Mouse (Mus musculus) forelimb bud, embryonic 11.5 days (tissue): ENCODE measurements around the gene Wdr13.
"Not testable (repeated sequence)": the region's sequence is repeated elsewhere in the genome, so short reads cannot be mapped to it uniquely, and the experiment has no call there.

ENCODE experiments used
- DNase-seq: peaks from one replicate; pipeline ENCODE4 v3.0.0-alpha.2; 2012; ENCODE audit warnings: low read depth, low spot score

Wdr13 gene

GRCm38 (mm10) chrX:8105019-8105418, 27.7 kb downstream of the Wdr13 start:
- no peak for DNase-seq

DNA sequence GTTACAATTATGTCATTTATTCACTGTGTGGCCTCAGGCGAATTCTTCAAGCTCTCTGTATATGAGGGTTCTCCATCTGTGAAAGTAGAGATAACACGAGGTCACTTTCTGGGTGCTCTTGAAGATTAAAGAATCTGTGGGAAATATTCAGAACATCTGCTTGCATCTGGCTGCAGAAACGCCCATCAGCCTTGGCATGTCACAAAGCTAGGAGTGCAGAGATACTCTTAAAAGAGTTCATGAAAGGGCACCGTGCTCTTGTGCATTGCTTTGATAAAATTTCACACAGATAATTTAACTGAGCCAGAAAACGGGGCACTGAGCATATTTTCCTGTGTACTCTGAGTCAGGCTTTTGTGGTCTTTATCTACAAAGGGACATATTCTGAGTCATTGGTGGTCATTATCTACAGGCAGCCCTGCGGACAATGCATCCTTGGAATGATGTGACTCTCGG, 30.5 kb downstream of the Wdr13 start:
- no peak for DNase-seq

DNA sequence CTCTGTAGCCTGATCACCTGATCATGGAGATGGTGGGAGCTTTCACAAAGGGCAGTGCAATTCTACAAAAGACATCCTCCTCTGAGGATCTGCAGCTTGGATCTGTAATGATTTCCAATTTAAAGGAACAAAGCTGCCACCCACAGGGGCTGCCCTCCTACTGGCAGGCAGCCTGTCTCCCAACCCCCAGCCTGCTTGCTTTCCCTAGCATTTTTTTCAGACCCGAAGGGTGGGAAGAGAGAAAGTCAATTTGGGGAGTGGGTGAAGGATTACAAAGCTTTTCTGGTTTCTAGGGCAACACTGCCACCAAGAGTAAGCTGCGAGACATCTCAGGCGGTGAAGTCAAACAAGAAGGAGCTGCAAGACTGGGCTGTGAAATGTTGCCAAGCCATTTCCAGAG, 31.7 kb downstream of the Wdr13 start:
- DNase-seq, result peak; percentile 84

DNA sequence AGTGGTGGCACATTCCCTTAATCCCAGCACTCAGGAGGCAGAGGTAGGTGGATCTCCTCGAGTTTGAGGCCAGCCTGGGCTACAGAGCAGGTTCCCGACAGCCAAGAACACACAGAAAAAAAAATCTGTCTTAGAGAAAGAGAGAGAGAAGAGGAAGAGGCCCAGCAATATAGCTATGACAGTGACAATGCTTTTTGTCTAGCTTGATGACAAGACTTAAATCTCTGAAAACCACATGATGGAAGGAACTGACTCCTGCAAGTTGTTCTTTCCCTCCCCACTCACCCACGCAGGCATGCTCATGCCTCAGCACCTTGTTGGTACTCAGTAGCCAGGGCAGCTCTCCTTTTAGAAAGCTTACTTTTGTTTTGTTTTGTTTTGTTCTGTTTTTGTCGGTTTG, 33.3 kb downstream of the Wdr13 start:
- DNase-seq, result no peak

GRCm38 (mm10) chrX:8096787-8097242, 35.9 kb downstream of the Wdr13 start:
- DNase-seq, result peak; percentile 94

GRCm38 (mm10) chrX:8096068-8096786, 36.5 kb downstream of the Wdr13 start:
- not testable (repeated sequence) for DNase-seq

GRCm38 (mm10) chrX:8095546-8095945, 37.1 kb downstream of the Wdr13 start:
- DNase-seq, result no peak

GRCm38 (mm10) chrX:8090954-8091347, 41.7 kb downstream of the Wdr13 start:
- not testable (repeated sequence) for DNase-seq

DNA sequence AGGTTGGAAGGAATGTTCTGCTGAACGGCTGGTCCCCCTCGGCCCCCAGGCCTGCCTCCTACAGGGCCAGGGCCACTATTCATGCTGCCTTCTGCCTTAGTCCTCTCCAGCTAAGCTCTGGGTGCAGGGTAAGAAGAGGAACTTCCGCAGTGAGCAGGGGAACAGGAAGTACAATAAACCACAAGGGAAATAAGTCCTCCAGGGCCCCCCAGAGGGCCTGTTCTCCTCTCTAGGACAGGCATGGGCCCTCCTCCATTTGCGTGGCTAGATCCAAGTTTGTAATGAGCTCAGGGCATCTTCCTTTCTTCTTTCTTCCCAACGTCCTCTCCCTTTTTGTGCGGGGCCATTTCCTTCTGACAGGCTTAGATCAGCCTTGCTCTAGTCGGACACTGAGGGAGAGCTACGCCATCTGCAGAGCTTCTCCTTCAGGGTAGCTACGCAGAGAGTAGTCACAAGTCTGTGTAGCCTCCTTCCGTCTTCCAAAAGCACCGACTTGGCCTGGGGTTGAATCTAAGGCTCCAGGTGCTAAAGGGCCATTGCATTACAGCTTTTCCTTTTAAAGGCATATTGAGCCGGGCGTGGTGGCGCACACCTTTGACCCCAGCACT, 42.2 kb downstream of the Wdr13 start, which contains the start of gene Was:
Gene Was (minus strand): TSS at position 153 of the 608 bp plus-strand sequence.
- DNase-seq, result no peak

GRCm38 (mm10) chrX:8089746-8090145, 42.9 kb downstream of the Wdr13 start:
- DNase-seq, result no peak

DNA sequence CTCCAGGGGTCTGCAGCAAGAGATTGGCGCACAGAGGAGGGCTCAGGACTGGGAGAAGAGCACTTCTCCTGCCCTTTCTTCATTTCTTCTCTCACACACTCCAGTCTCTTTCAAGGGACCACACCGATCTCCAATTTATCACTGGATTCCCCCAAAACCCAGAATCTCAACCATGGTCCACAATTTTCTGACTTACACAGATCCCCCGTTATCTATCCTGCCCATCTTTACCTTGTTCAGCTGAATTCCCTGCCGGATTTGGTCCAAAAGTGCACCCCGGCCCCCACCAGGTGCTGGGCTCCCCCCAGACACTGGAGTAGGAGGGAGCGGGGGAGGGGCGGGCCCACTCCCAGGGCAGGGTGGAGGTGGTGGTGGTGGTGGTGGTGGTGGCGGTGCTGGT, 47.1 kb downstream of the Wdr13 start:
- DNase-seq, result no peak

GRCm38 (mm10) chrX:8084771-8085259, 47.9 kb downstream of the Wdr13 start:
- no peak for DNase-seq

DNA sequence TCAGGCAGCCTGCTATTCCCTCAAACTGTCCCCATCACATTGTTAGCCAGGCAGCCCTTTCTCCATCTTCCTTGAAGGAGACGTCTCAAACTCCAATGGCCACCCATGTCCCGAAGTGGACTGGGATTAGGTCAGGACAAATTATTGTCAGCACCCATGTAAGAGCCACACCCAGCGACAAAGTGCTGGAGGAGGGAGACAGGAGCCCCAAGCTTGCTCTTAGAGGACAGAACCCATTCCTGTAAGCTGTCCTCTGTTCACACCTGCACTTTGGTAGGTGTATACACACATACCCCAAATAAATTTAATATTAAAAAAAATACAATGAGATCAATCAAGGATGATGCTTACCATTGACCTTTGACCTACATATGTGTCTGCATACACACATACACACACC, 57.6 kb downstream of the Wdr13 start:
- no peak for DNase-seq

DNA sequence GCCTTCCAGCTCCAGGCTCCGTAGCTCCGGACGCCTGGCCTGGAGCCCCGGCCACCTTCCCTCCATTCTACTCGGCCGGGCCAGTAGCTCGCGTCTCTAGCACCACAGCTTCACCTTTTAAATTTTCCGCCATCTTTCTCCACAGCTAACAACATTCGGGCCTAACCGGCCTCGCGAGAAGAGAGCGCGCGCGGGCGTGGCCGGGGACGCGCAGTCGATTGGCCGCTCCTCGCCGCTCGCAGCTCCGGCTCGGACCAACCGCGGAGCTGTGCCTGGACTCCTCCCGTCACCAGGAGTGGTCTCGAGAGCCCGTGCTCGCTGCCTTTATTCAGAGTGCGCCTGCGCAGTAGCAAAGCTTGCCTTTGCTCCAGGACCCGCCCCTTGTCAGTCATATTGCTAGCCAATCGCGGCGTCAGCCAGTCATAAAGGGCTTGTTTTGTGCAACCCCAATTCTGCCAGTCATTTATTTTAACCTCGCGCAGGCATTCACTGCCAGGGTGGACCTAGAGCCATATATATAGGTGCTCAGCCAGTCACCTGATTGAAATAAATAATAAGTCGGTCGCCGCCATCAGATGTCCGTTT, 58.2 kb downstream of the Wdr13 start, which contains the start of gene Suv39h1:
Gene Suv39h1 (minus strand): TSS at position 331 of the 585 bp plus-strand sequence.
- peak; percentile 94 for DNase-seq

DNA sequence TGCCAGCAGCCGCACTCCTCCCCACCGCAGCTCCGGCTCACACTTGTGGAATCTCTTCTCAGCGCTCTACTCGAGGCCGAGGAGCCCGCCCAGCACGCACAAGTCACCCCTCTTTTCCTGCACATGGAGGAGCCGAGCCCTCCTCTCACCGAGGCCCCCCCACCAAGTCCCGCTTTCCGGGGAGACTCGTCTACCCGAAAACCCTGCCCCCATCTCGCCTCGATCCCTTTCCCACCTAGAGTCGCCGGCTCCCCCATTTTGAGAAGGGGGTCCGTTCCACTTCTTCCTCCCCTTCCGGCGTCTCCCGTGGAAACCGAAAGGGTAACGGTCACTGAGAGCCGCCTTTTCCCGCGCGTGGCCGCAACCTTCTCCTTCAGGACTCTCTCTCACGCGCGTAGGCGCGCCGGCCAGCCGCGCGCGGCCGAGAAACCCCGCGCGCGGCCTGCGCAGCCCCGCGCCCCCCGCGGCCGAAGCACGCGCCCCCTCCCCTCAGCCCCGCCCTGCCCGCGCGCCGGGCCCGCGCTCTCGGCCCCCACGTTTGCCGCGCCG, 58.7 kb downstream of the Wdr13 start:
- peak; percentile 35 for DNase-seq
